ENCODE assay signal across 9 mouse cellular contexts in genomic region chr13:54950131-54950530, GRCm38 (mm10). TPM values are rescaled to one million over a fixed set of nuclear protein-coding genes. Genes with fewer than 3 reads are reported as not detected.
A peak's percentile ranks its signal among the peaks of the same experiment; 100 is the strongest.
DNase-seq lines count a peak whose midpoint lies in the region; ATAC-seq and TF ChIP-seq lines count a peak whose summit lies in the region.
"Had no signal": no experiment of that assay in that cellular context is flagged by ENCODE, and none has a peak within 500 bp of the region (broad histone marks: within the 10 kb centered on the region; RNA-seq: fewer than 3 reads in every experiment).

No protein-coding gene starts in this region.

- intact Hi-C loops in gastrocnemius, postnatal 14 days (cut with DNase I; ENCODE audit: low total_unique reads) = no loop called here

- H3K27me3 ChIP-seq in heart, embryonic 10.5 days (ENCODE audit: insufficient read depth, poor library complexity, severe bottlenecking) = peaks cover 98% of the 10 kb centered on the region
- peaks cover 100% of the 10 kb centered on the region for H3K27me3 ChIP-seq in limb, embryonic 15.5 days
- peaks cover 6% of the 10 kb centered on the region; the same call in 1 of the 2 replicates for H3K27me3 ChIP-seq in stomach, postnatal 0 days (ENCODE audit: control insufficient read depth, insufficient read depth, low read length)

- peak overlapping the region; percentile 78 for H3K4me3 ChIP-seq in heart, embryonic 10.5 days
- peak overlapping the region; percentile 54 for H3K4me3 ChIP-seq in limb, embryonic 15.5 days
- H3K4me3 ChIP-seq in stomach, postnatal 0 days (ENCODE audit: low read depth, low read length) = peak overlapping the region; percentile 59
- H3K4me3 ChIP-seq: megakaryocyte, embryonic 14.5 days had no signal

- H3K4me2 ChIP-seq in limb, embryonic 15.5 days = peak overlapping the region; percentile 100
- H3K4me2 ChIP-seq in stomach, postnatal 0 days (replicated peaks; ENCODE audit: low read depth) = peak overlapping the region; percentile 95

- no peaks in the 10 kb centered on the region for H3K9me3 ChIP-seq in heart, embryonic 10.5 days
- H3K9me3 ChIP-seq in limb, embryonic 15.5 days = no peaks in the 10 kb centered on the region
- no peaks in the 10 kb centered on the region for H3K9me3 ChIP-seq in stomach, postnatal 0 days (ENCODE audit: control insufficient read depth, low read length)
- H3K9me3 ChIP-seq: megakaryocyte, embryonic 14.5 days had no signal

- H3K27ac ChIP-seq in heart, embryonic 10.5 days = no peak overlapping the region
- no peak overlapping the region for H3K27ac ChIP-seq in limb, embryonic 15.5 days
- no peak overlapping the region for H3K27ac ChIP-seq in stomach, postnatal 0 days (replicated peaks)

- TF ChIP-seq EP300 in stomach, postnatal 0 days (optimal IDR thresholded peaks at IDR 0.05) = no peak

- no peak for TF ChIP-seq CTCF in stomach, postnatal 0 days (IDR thresholded peaks at IDR 0.05; ENCODE audit: low read depth)

- no peaks in the 10 kb centered on the region for H3K36me3 ChIP-seq in heart, embryonic 10.5 days
- H3K36me3 ChIP-seq in limb, embryonic 15.5 days = no peaks in the 10 kb centered on the region
- H3K36me3 ChIP-seq in stomach, postnatal 0 days (ENCODE audit: control insufficient read depth, insufficient read depth, low read length) = no peaks in the 10 kb centered on the region

- DNase-seq in heart, embryonic 10.5 days (ENCODE audit: low spot score) = no peak
- no peak for DNase-seq in heart, adult 11 months
- peak; percentile 30 for DNase-seq in right cerebral cortex, postnatal 4 days
- DNase-seq in right cerebral cortex, postnatal 14 days = no peak
- no peak for DNase-seq in stomach, postnatal 0 days (ENCODE audit: low spot score)
- DNase-seq in spleen, postnatal 4 days (ENCODE audit: low spot score in 2 of 2) = no peak
- DNase-seq in gastrocnemius, postnatal 14 days = no peak

- no peak overlapping the region for H3K9ac ChIP-seq in limb, embryonic 15.5 days
- H3K9ac ChIP-seq in stomach, postnatal 0 days (ENCODE audit: low read length) = no peak overlapping the region

- under 1% methylated on average over 9 of the region's 9 CpGs for WGBS in heart, embryonic 10.5 days
- under 1% methylated on average over 9 of the region's 9 CpGs for WGBS in limb, embryonic 15.5 days
- WGBS in stomach, postnatal 0 days = 7% methylated on average over 7 of the region's 9 CpGs

- H3K4me1 ChIP-seq in heart, embryonic 10.5 days = peaks cover 36% of the 10 kb centered on the region
- H3K4me1 ChIP-seq in limb, embryonic 15.5 days = peaks cover 19% of the 10 kb centered on the region
- peaks cover 3% of the 10 kb centered on the region; the same call in 1 of the 2 replicates for H3K4me1 ChIP-seq in stomach, postnatal 0 days (replicated peaks; ENCODE audit: control insufficient read depth, insufficient read depth)

- no peak for ATAC-seq in limb, embryonic 15.5 days (ENCODE audit: insufficient number of reproducible peaks, low FRiP score, low TSS enrichment, low read depth)
- ATAC-seq in stomach, postnatal 0 days (ENCODE audit: low FRiP score, low TSS enrichment) = no peak

RNA-seq across cellular contexts. Expression of gene Unc5a, which starts 0.9 kb away (rescaled TPM):
- 1.8 and 2.1 TPM in 2 replicates for polyA plus RNA-seq in heart, embryonic 10.5 days (2016; fragmentation: Nextera tagmentation; extraction: Ambion mirVana)
- polyA plus RNA-seq in limb, embryonic 15.5 days (2015; fragmentation: Nextera tagmentation; extraction: Ambion mirVana) = 0.99 and 2.3 TPM in 2 replicates
- 0.89 and 1.4 TPM in 2 replicates for polyA plus RNA-seq in stomach, postnatal 0 days (2015; fragmentation: Nextera tagmentation; extraction: Ambion mirVana)
- total RNA-seq in gastrocnemius, postnatal 14 days (2021) = 1 to 10 TPM; 3.5 to 4.2 TPM
